Mouse (Mus musculus) cortical plate, adult 2 months (tissue): Measurements from ENCODE around the gene Lrch4.

Source experiments
- CTCF ChIP-seq: fragments of 200-500 bp; IDR thresholded peaks from 2 replicates; pipeline ENCODE4 v1.5.1; 2011; ENCODE audit warnings: mild to moderate bottlenecking, control low read depth, low read length; ENCODE audit not compliant: insufficient read depth; ENCODE audit errors: extremely low read depth
- POLR2A ChIP-seq: fragments of 200-500 bp; IDR thresholded peaks from 2 replicates; pipeline ENCODE4 v1.6.1; 2011; ENCODE audit warnings: mild to moderate bottlenecking, low read length, control low read depth; ENCODE audit not compliant: insufficient read depth; ENCODE audit errors: extremely low read depth

DNA sequence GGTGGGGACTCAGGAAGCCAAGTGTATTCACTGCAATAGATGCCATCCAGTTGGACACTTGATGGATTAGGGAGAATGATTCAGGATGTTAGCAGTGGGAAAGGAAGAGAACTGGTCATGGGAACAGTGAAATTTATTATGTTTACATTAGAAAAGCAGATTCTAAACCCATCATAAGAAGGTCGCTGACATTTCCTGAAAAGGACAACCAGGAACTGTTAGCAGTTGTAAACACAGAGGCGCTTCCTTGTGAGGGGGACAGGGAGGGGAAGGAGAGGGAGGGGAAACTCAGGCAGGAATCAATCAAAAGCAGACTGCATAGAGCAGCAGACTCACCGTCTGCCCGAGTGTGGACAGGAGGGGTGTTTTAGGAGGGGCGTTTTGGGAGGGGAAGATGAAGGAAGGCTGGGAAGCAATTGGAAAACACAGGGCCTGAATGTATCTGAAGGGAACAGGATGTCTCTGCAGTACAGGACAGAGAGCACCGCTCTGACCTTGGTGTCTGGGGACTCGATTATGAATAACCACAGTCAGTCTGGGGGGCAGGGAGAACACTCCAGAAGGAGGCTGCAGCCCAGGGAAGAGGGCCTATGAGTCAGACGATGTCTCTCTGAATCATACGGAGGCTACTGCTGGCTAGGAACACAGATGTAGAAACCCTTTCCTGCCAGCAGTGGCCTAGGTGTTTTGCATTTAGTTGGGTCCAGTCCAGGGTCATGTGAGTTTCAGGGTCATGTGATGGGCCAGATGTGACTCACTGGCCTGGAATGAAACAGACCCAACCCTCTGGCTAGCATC lies 42.7 kb downstream of the Lrch4 start:
- TF ChIP-seq CTCF (no peak), POLR2A (no peak)
